Mouse (Mus musculus) kidney, embryonic 16.5 days (tissue): ENCODE measurements around the gene Tlnrd1. TPM values are rescaled to one million over a fixed set of nuclear protein-coding genes. Genes with fewer than 3 reads are reported as not detected.

Source experiments
- ATAC-seq: fragments of 200-750 bp; cut with Nextera tagmentation; 2 replicates; pipeline ENCODE4 v1.8.0; 2017; ENCODE audit warnings: moderate TSS enrichment; ENCODE audit not compliant: low FRiP score, low TSS enrichment
- H3K27ac ChIP-seq: fragments of 300-500 bp; sonication (generic); 2 replicates; pipeline ENCODE4 v1.5.1; 2014; ENCODE audit warnings: low read length
- H3K27me3 ChIP-seq: fragments of 300-500 bp; sonication (generic); 2 replicates; pipeline ENCODE4 v1.6.1; 2014; ENCODE audit warnings: low read length, control low read depth, mixed read lengths; ENCODE audit not compliant: insufficient read depth
- H3K36me3 ChIP-seq: fragments of 300-500 bp; sonication (generic); 2 replicates; pipeline ENCODE4 v1.6.1; 2014; ENCODE audit warnings: low read length, control low read depth, mixed read lengths; ENCODE audit not compliant: insufficient read depth
- H3K4me1 ChIP-seq: fragments of 300-500 bp; sonication (generic); 2 replicates; pipeline ENCODE4 v1.6.1; 2014; ENCODE audit warnings: low read length, control low read depth, mixed read lengths; ENCODE audit not compliant: insufficient read depth
- H3K4me2 ChIP-seq: fragments of 300-500 bp; sonication (generic); replicated peaks from 2 replicates; pipeline ENCODE4 v1.6.1; 2014; ENCODE audit warnings: low read depth, low read length
- H3K4me3 ChIP-seq: fragments of 300-500 bp; sonication (generic); 2 replicates; pipeline ENCODE4 v1.5.1; 2014; ENCODE audit warnings: mild to moderate bottlenecking, low read length
- H3K9ac ChIP-seq: fragments of 300-500 bp; sonication (generic); replicated peaks from 2 replicates; pipeline ENCODE4 v1.6.1; 2014; ENCODE audit warnings: low read length
- H3K9me3 ChIP-seq: fragments of 300-500 bp; sonication (generic); 2 replicates; pipeline ENCODE4 v1.6.1; 2016; ENCODE audit warnings: low read length, control low read depth
- WGBS: fragments of 180-500 bp; shearing (Covaris S2); extraction: QIAGEN DNeasy Blood & Tissue Kit; methylation state at CpG from one replicate; pipeline ENCODE4 v1.1.7; 2014; 5-methylcytosine and 5-hydroxymethylcytosine counted together
- polyA plus RNA-seq: library from polyadenylated mRNA; unstranded; fragments of >200 nt; fragmentation: Nextera tagmentation; extraction: Ambion mirVana; gene quantifications from 2 replicates; pipeline ENCODE4 v1.2.1, GENCODE M21; 2015

The Tlnrd1 gene
- polyA plus RNA-seq, 1 experiment from 2014 or later: 8.1 TPM

- Histone ChIP-seq H3K4me3 (no peak overlapping the region), H3K4me2 (no peak overlapping the region), H3K4me1 (no peaks in the 10 kb centered on the region), H3K27ac (no peak overlapping the region), H3K9me3 (no peaks in the 10 kb centered on the region), H3K27me3 (no peaks in the 10 kb centered on the region), H3K9ac (no peak overlapping the region), H3K36me3 (no peaks in the 10 kb centered on the region)
- no peak for ATAC-seq
- 38% methylated on average over 5 of the region's 5 CpGs for WGBS
Observed at GRCm38 (mm10) chr7:83869839-83870543, 14.1 kb downstream of the Tlnrd1 start.

DNA sequence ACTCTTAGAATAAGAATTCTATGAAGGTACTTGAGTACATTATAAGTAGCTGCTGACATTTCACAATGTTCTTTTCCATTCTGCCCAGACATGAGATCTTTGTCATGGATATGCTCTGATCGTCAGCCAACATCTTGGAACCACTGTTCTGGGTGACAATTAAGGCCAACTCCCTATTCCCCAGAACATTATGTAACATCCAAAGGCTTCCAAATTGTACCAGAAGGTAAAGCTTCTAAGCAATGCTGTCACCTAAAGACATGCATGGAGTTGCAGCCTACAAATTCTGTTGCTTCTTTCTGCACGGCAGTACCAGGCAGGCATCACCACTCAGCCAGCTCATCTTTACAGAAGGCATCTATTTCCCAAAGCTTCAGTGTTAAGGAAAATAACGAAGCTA lies 15.9 kb downstream of the Tlnrd1 start:
- Histone ChIP-seq H3K27ac (no peak overlapping the region), H3K4me2 (no peak overlapping the region), H3K9ac (no peak overlapping the region), H3K4me1 (no peaks in the 10 kb centered on the region), H3K4me3 (no peak overlapping the region), H3K27me3 (no peaks in the 10 kb centered on the region), H3K36me3 (no peaks in the 10 kb centered on the region), H3K9me3 (no peaks in the 10 kb centered on the region)
- 85% methylated on average over 3 of the region's 3 CpGs for WGBS
- ATAC-seq: no peak

- no peaks in the 10 kb centered on the region for H3K36me3 ChIP-seq
- H3K9ac ChIP-seq: no peak overlapping the region
- H3K4me3 ChIP-seq: no peak overlapping the region
- 36% methylated on average over 2 of the region's 2 CpGs for WGBS
- no peaks in the 10 kb centered on the region for H3K4me1 ChIP-seq
- H3K9me3 ChIP-seq: no peaks in the 10 kb centered on the region
- no peak for ATAC-seq
- H3K27ac ChIP-seq: no peak overlapping the region
- H3K27me3 ChIP-seq: no peaks in the 10 kb centered on the region
- H3K4me2 ChIP-seq: no peak overlapping the region
Observed at GRCm38 (mm10) chr7:83863554-83863953, 20.6 kb downstream of the Tlnrd1 start.

DNA sequence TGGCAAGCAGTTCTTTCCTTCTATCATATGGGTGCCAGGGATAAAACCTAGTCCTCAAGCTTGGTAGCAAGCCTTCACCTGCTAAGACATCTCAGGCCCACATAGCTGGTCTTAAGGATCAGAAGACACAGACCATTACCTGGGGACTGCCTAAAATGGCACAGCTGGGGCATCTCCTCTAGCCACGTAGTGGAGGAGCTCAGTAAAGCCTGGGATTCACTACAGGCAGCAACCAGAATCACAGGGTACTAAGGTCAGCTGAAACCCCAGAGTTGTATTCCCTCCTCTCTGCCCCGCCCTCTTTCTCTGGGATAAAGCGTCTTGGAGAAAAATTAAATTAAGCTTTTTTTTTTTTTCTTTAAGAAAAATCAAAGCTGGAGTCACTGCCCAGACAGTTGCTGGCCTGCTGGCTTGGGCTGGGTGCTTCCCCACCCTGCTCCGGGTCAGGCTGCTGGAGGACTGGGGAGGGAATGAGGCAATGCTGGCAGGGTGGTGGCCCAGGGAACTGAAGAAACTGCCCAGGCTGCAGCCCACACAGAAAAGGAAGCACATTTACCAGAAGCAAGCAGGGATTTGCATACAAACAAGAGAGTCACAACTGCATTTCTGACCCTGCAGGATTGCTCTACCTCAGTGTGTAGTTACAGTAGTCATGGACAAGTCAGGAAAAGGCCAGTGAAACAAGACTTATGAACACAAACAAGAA lies 24.6 kb downstream of the Tlnrd1 start:
- Histone ChIP-seq H3K27ac (no peak overlapping the region), H3K4me1 (no peaks in the 10 kb centered on the region), H3K4me2 (no peak overlapping the region), H3K27me3 (no peaks in the 10 kb centered on the region), H3K36me3 (no peaks in the 10 kb centered on the region), H3K9me3 (no peaks in the 10 kb centered on the region), H3K9ac (no peak overlapping the region), H3K4me3 (no peak overlapping the region)
- no peak for ATAC-seq
- WGBS: 51% methylated on average over 4 of the region's 4 CpGs

DNA sequence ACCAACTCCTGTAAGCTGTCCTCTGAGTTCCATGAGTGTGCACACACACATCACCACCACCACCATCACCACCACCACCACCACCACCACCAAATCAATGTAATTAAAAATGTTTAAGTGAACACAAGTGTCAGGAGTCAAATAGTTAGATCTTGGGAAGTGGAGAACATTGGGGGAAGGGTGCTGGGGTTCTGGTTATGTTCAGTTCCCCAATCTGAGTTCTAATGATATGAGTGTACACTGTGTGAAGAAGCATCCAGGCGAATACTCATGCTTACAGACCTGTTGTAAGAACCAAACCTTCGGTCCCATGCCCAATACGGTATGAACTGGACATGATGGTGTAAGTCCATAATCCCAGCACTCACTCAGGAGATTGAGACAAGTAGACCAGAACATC lies 26.2 kb downstream of the Tlnrd1 start:
- no peak overlapping the region for H3K27ac ChIP-seq
- H3K9me3 ChIP-seq: no peaks in the 10 kb centered on the region
- no peak overlapping the region for H3K9ac ChIP-seq
- WGBS: 95% methylated on average over 3 of the region's 3 CpGs
- no peak overlapping the region for H3K4me3 ChIP-seq
- H3K4me2 ChIP-seq: no peak overlapping the region
- H3K36me3 ChIP-seq: no peaks in the 10 kb centered on the region
- ATAC-seq: no peak
- no peaks in the 10 kb centered on the region for H3K27me3 ChIP-seq
- no peaks in the 10 kb centered on the region for H3K4me1 ChIP-seq

- WGBS: 82% methylated on average over 2 of the region's 2 CpGs
- Histone ChIP-seq H3K36me3 (no peaks in the 10 kb centered on the region), H3K27ac (no peak overlapping the region), H3K4me3 (no peak overlapping the region), H3K9me3 (no peaks in the 10 kb centered on the region), H3K4me2 (no peak overlapping the region), H3K27me3 (no peaks in the 10 kb centered on the region), H3K4me1 (no peaks in the 10 kb centered on the region), H3K9ac (no peak overlapping the region)
- no peak for ATAC-seq
Observed at GRCm38 (mm10) chr7:83857208-83857488, 27.0 kb downstream of the Tlnrd1 start.

- no peaks in the 10 kb centered on the region for H3K9me3 ChIP-seq
- no peak overlapping the region for H3K4me3 ChIP-seq
- H3K4me1 ChIP-seq: no peaks in the 10 kb centered on the region
- H3K27me3 ChIP-seq: no peaks in the 10 kb centered on the region
- H3K9ac ChIP-seq: no peak overlapping the region
- no peak overlapping the region for H3K27ac ChIP-seq
- ATAC-seq: no peak
- 68% methylated on average over 9 of the region's 9 CpGs for WGBS
- H3K36me3 ChIP-seq: no peaks in the 10 kb centered on the region
- H3K4me2 ChIP-seq: no peak overlapping the region
Observed at GRCm38 (mm10) chr7:83856353-83857207, 27.5 kb downstream of the Tlnrd1 start.

- Histone ChIP-seq H3K4me2 (no peak overlapping the region), H3K4me1 (no peaks in the 10 kb centered on the region), H3K27ac (no peak overlapping the region), H3K9ac (no peak overlapping the region), H3K9me3 (no peaks in the 10 kb centered on the region), H3K27me3 (no peaks in the 10 kb centered on the region), H3K4me3 (no peak overlapping the region), H3K36me3 (no peaks in the 10 kb centered on the region)
- ATAC-seq: no peak
- 100% methylated on average over 1 of the region's 1 CpGs for WGBS
Observed at GRCm38 (mm10) chr7:83855203-83855602, 28.9 kb downstream of the Tlnrd1 start.

- Histone ChIP-seq H3K27me3 (no peaks in the 10 kb centered on the region), H3K27ac (no peak overlapping the region), H3K4me2 (no peak overlapping the region), H3K9me3 (no peaks in the 10 kb centered on the region), H3K9ac (no peak overlapping the region), H3K4me1 (peaks cover 6% of the 10 kb centered on the region; the same call in 1 of the 2 replicates), H3K36me3 (no peaks in the 10 kb centered on the region), H3K4me3 (no peak overlapping the region)
- ATAC-seq: no peak
- WGBS: 48% methylated on average over 5 of the region's 5 CpGs
Observed at GRCm38 (mm10) chr7:83852381-83853380, 31.4 kb downstream of the Tlnrd1 start.
